Mouse (Mus musculus) erythroid progenitor cell, adult 5-6 weeks (primary cell): ENCODE results near the gene Sec16a. TPM values are rescaled to one million over a fixed set of nuclear protein-coding genes. Genes with fewer than 3 reads are reported as not detected.

Source experiments
- ATAC-seq: replicated peaks from 2 replicates; pipeline ENCODE4 v1.8.0; 2016; ENCODE audit warnings: moderate number of reproducible peaks, mild to moderate bottlenecking, moderate TSS enrichment, inconsistent platforms; ENCODE audit not compliant: poor library complexity, low FRiP score, severe bottlenecking
- total RNA-seq, 2 experiments: library from RNA; stranded (forward) in 1 of 2; stranded (reverse) in 1 of 2; fragments of 150-400 nt in 1 of 2; fragments of 186-747, 209-891 nt in 1 of 2; gene quantifications; 2 replicates each; pipeline versions ENCODE4 v1.2.3 to v1.2.4; 2015 to 2017; ENCODE audit warnings: low replicate concordance in 2 of 2

Sec16a gene
- total RNA-seq (2015; ENCODE audit: low replicate concordance): 13.0 TPM in 2 replicates
- 7.3 and 15.7 TPM in 2 replicates for total RNA-seq (2017; ENCODE audit: low replicate concordance)

DNA sequence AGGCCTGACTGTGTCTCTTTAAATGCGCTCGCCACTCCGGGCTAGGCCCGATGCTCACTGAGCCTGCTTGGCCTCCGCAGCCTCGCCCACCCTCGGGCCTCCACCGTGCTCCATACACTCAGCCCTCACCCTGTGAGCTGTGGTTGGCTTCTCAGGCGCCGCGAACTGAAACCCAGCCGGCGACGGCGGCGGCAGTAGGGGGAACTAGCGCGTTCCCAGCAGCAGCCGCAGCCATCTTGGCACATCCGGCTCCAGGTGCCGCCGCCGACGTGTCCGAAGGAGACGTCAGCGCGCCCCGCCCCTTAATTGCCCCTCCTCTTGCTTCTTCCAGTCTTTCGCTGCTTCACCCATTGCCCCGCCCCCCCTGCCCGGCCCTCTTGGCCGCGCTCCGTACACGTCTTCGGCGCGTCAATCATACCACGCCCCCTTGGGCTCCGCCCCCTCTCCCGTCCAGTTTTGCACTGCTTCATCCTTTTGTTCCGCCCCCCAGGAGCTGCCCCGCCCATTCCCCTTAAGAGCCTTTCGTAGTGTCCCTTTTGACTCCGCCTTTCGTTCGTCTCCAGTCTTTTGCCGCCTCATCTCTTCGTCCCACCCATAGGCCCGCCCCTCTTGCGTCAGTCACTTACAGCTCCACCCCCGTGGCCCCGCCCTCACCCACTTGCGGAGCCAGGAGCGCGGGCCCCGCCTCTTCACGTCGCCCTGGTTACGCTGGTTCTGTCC, at the start of gene Sec16a:
Gene Sec16a, minus strand, starts transcription at position 271 of the 720 bp plus-strand sequence.
- peak; percentile 81 for ATAC-seq

DNA sequence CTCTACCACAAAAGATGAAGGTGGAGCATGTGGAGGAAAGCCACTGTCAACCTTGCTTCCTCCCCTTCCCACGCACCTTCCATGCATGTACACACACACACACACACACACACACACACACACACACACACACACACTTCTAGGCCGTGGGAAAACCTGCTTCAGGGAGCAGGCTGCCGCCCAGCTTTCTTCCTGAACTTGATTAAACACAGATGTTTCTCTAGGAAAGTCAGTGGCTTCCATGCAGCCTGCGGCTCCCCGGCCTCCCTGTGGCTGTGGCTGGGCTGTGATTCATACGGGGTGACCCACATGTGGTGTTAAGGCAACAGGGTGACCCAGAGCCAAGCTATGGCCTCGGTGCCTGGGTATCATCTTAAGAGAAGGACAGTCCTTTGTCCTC, 49.4 kb upstream of the Sec16a start:
- no peak for ATAC-seq

DNA sequence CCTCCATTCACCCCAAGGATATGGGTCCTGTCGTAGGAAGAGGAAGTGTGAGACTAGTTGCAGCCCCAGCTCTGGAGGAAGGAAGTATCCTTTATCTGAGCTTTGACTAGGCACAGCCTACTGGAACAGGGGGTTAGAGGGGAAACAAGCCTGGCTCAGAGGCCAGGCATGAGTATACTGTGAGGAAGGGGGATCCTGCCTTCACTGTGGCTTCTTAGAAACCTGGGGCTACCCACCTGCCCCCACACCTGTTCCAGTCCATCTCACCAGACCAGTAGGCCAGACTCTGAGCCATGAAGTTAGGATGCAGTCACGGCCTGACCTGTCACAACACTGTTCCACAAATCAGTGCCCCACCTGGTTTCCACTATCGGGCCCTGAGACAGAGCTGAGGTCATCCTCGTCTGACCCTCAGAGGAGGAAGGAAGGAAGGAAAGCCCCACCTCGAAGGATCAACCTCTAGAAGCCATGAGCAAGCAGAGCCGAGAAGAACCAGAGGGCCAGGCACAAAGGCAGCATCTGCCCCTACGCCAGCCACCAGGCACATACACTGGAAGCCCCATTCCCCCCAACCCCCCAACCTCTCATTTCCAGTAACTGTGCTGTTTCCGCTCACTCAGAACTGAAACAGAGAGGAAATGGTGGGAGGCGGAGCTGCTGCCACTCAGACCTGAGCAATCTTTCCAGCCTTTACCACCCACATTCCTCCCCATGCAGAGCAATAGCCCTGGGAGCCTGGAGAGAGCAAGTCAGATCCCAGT, 48.2 kb upstream of the Sec16a start:
- no peak for ATAC-seq

DNA sequence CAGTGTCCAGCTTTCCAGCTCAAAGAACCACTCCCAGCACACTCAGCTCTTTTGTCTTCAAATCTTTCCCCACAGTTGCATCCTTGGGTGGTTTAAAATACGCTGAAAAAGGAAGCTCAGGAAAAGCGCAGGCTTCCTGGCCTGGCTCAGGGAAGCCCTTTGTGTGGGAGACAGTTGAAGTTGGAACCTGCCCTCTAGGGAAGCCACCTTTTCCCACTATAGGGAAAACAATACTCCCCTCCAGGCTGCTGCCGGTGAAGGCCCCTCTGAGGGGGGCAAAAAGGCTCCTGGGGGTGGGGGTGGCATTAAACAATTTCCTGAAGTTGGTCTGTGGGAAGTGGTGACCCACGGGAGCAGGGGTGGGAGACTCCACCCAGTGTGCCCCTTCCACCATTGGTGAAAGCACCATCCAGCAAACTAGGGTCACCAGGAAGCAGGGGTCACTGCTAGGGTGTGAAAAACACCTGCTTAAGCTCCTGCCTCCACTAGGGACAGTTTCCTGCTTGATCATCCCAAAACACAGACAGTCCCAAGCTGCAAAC, 45.8 kb upstream of the Sec16a start:
- no peak for ATAC-seq

DNA sequence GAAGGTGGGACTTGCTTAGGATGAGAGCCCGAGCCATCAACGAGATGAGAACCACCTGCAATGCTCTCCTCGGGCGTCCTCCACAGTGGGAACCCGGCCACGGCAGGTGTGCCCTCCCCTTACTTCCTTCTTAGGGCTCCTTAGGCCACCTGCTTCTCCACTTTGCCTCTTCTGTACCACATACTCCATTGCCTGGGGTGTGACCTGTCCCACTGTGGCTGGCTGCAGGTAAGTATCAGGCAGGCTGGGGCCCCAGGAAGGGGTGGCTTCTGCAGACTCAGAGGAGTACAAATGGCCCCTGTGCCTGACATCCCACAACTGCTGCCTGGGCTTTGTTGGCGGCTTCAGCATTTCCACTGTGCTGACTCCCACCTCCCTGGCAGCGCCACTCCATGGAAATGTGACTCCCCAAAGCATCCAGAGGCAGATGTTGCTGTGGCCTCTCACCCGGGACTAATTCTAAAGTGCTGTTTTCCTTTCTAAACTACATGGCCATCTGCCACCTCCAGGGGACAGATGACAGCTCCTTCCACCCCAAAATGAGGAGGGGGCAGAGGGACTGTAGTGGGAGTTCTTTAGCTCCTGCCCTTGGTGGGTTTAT, 43.6 kb upstream of the Sec16a start:
- no peak for ATAC-seq

- ATAC-seq: no peak
Observed at GRCm38 (mm10) chr2:26487322-26488021, 42.5 kb upstream of the Sec16a start.

DNA sequence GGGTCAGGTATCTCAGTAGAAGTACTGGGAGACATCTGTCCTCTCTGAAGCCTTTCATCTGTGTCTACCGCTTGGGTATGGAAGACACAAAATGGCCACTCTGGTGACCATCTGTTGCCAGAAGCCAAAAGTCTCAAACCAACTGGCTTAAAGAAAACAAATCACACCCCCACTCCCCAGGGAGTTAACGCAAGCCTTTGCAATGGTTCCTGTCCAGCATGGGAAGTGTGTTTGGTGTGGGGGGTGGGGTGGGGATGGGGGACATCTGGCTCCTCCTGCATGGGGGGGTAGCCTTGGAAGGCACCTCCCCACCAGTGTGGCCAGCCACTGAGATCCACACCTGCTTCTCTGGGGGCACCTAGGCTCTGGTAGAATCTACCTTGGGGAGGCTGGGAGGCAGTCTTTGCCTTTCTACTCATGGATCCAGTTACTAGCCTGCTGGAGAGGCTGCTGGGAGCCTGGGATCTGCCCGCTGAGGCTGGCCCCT, 41.9 kb upstream of the Sec16a start:
- no peak for ATAC-seq

DNA sequence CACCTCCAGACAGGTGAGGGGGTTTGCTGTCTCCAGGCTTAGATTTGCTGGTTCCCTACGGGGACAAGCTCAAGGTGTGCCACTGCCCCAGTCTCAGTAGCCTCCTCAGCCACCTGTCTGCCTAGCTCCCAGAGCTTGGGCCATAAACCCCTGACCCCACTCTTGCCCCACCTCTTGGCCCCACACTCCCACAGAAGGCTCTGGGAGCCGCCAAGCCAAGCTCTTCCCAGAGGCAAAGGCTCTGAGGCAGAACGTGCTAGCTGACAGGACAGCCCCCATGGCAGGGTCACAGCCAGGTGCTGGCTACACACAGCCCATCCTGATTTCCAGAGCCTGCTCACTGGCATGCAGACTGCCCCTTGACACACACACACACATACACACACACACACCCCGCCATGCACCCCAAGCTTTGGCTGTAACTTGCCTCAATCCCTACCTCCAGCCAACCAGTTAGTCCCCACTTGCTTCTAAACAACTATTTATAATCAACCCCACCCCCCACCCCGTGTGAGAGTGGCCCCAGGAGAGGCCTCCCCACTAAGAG, 41.3 kb upstream of the Sec16a start:
- no peak for ATAC-seq

DNA sequence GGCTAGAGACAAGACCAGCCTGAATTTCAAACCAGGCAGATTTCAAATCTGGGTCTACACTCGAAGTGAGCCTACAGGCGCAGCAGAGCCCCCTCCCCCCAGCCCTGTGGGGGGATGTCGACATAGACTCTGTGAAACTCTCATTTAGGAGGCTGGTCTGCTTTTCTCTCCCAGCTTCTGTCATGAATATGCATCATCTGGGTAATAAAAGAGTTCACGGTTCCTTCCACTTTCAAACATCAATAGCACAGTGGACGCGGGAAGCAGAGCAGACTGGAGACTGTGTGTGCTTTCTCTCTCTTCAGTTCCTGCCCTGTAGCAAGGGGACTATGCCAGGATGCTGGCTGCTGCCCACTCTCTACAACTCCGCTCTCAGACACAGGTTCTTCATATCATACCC, 40.7 kb upstream of the Sec16a start:
- no peak for ATAC-seq

GRCm38 (mm10) chr2:26485278-26485677, 40.3 kb upstream of the Sec16a start:
- ATAC-seq: no peak

GRCm38 (mm10) chr2:26484169-26484568, 39.2 kb upstream of the Sec16a start:
- no peak for ATAC-seq

DNA sequence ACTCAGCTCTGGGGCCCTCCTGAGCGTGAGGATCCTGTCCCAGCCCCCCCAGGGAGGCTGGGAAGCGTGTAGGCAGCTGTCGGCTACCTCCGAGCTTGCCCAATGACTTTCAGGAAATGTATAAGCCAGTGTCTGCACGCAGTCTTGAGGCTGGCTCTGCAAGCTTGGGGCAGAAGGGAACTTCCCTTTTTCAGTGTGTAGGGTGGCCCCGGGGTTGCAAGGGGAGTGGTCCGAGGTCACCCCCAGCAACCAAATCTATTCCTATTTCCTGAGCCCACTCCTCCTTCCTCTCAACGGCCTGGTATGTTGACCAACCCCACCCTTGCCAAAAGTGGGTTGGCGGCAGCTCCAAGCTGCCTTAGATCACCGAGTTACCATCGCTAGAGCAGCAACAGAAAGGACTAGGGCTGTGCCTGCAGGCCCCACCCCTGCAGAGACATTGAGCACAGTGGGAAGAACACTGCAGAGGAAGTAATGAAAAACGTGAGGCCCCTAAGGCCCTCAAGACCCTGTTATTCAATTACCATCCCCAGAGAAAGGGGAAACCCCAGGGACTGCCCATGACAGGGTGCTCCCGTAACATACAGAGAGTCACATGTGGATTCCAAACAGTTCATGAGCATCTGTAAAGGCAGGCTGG, 38.3 kb upstream of the Sec16a start:
- no peak for ATAC-seq

- ATAC-seq: no peak
Observed at GRCm38 (mm10) chr2:26482824-26483223, 37.8 kb upstream of the Sec16a start.

DNA sequence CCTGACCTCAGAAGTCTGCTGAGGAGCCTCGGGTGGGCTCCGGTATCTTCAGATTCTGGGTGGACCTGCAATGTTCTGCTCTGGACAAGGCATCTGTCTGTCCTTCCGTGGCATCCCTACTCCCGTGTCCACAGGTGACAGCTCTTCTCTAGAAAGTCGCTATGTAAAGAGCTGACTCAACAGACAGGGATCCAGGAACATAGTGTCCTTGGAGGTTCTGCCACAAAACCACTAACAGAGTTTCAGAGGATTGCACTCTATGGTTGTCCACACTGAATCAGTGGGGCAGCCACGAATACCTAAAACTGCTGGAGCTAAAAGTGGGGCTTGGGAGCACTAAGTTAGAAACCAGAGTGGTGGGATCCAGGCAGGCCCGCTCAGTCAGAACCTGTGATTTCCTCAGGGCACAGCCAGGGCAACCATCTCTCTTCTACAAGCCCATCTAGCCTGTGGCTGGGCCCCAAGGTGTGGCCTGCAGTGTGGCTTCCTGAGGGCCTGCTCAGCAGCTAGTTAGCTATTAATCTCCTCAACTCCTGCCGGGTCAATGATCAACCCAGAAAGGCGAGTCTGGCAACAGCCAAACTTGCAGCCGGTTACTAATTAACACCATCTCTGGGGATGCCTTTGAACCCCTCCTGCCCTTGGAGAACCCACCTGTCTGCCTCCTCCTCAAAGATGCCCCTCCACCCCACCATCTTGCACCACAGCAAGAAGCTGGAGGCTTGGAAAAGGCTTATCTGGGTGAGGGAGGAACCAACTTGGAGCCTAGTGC, 36.9 kb upstream of the Sec16a start:
- ATAC-seq: no peak

GRCm38 (mm10) chr2:26480911-26481310, 35.9 kb upstream of the Sec16a start:
- no peak for ATAC-seq

GRCm38 (mm10) chr2:26478685-26479205, 33.7 kb upstream of the Sec16a start:
- ATAC-seq: no peak

DNA sequence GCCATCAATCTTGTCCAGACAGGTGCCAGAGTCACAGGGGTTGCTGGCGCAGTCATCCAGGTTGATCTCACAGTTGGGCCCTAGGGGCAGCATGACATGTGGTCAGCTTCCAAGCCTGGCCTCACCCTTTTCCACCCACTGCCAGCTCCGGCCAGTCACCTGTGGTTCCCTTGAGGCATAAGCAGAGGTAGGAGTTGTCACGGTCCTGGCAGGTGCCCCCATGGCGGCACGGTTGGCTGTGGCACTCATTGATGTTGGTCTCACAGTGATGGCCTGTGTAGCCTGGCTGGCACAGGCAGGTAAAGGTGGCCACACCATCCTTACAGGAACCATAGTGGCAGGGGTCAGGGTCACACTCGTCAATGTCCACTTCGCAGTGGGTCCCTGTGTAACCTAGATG, 32.9 kb upstream of the Sec16a start:
- no peak for ATAC-seq
